Mouse (Mus musculus) olfactory bulb, adult 2 months (tissue): Measurements from ENCODE around the gene Atp1a4.

ENCODE experiments used
- CTCF ChIP-seq: fragments of 200-500 bp; IDR thresholded peaks from 2 replicates; pipeline ENCODE4 v1.5.1; 2012; ENCODE audit warnings: low read depth, mild to moderate bottlenecking, low read length, moderate library complexity; ENCODE audit not compliant: insufficient read depth
- POLR2A ChIP-seq: fragments of 200-500 bp; IDR thresholded peaks from 2 replicates; pipeline ENCODE4 v1.6.1; 2012; ENCODE audit warnings: mild to moderate bottlenecking, low read depth, low read length, moderate library complexity; ENCODE audit not compliant: insufficient read depth

GRCm38 (mm10) chr1:172295751-172296197 is 37.6 kb upstream of the Atp1a4 start:
- TF ChIP-seq POLR2A: no peak
- TF ChIP-seq CTCF: no peak
